Mouse (Mus musculus) liver, embryonic 14.5 days (tissue): ENCODE data around the gene Ccdc177. TPM values are rescaled to one million over a fixed set of nuclear protein-coding genes. Genes with fewer than 3 reads are reported as not detected.
A peak's percentile ranks its signal among the peaks of the same experiment; 100 is the strongest.

Experiments
- ATAC-seq: fragments of 200-750 bp; cut with Nextera tagmentation; 2 replicates; pipeline ENCODE4 v1.8.0; 2017; ENCODE audit warnings: moderate number of reproducible peaks, mild to moderate bottlenecking, moderate library complexity; ENCODE audit not compliant: insufficient read depth
- DNase-seq, 3 experiments: peaks; one replicate each; pipeline ENCODE4 v3.0.0-alpha.2; 2012 to 2013; ENCODE audit warnings: low read depth in 3 of 3, low spot score in 3 of 3
- H3K27ac ChIP-seq: fragments of 300-500 bp; sonication (generic); 2 replicates; pipeline ENCODE4 v1.5.1; 2014; ENCODE audit warnings: moderate library complexity, mild to moderate bottlenecking, control low read depth, inconsistent platforms
- H3K27me3 ChIP-seq: fragments of 300-500 bp; sonication (generic); 2 replicates; pipeline ENCODE4 v1.6.1; 2014; ENCODE audit warnings: mild to moderate bottlenecking, low read length, moderate library complexity; ENCODE audit not compliant: control insufficient read depth, insufficient read depth
- H3K36me3 ChIP-seq: fragments of 300-500 bp; sonication (generic); replicated peaks from 2 replicates; pipeline ENCODE4 v1.6.1; 2014; ENCODE audit warnings: low read depth; ENCODE audit not compliant: control insufficient read depth, insufficient read depth
- H3K4me1 ChIP-seq, 2 experiments: fragments of 200-500 bp in 1 of 2; fragments of 300-500 bp in 1 of 2; sonication (generic) in 1 of 2; replicated peaks; 2 replicates each; pipeline ENCODE4 v1.6.1; 2012 to 2014; ENCODE audit warnings: antibody characterized with exemption in 1 of 2, inconsistent platforms in 1 of 2, low read length in 1 of 2; ENCODE audit not compliant: control insufficient read depth in 2 of 2, insufficient read depth in 2 of 2
- H3K4me2 ChIP-seq: fragments of 300-500 bp; sonication (generic); 2 replicates; pipeline ENCODE4 v1.6.1; 2014; ENCODE audit warnings: low read depth, mild to moderate bottlenecking, control low read depth, moderate library complexity
- H3K4me3 ChIP-seq, 2 experiments: fragments of 200-500 bp in 1 of 2; fragments of 300-500 bp in 1 of 2; sonication (generic) in 1 of 2; 2 replicates each; pipeline ENCODE4 v1.5.1; 2012 to 2014; ENCODE audit warnings: low read depth in 2 of 2, low read length in 2 of 2, mild to moderate bottlenecking in 2 of 2, control low read depth in 1 of 2, inconsistent platforms in 1 of 2, moderate library complexity in 1 of 2; ENCODE audit not compliant: insufficient read depth in 1 of 2
- H3K9ac ChIP-seq: fragments of 300-500 bp; sonication (generic); replicated peaks from 2 replicates; pipeline ENCODE4 v1.6.1; 2014; ENCODE audit warnings: mild to moderate bottlenecking, control low read depth, moderate library complexity
- H3K9me3 ChIP-seq: fragments of 300-500 bp; sonication (generic); 2 replicates; pipeline ENCODE4 v1.6.1; 2016; ENCODE audit warnings: low read length, mixed read lengths; ENCODE audit not compliant: control insufficient read depth
- CTCF ChIP-seq: IDR thresholded peaks from 2 replicates; pipeline ENCODE4 v1.5.1; 2016; ENCODE audit warnings: antibody characterized with exemption, low read depth, control low read depth
- EP300 ChIP-seq: IDR thresholded peaks from 2 replicates; pipeline ENCODE4 v1.6.1; 2016; ENCODE audit warnings: antibody characterized with exemption, low read depth
- WGBS: fragments of 180-500 bp; shearing (Covaris S2); extraction: QIAGEN DNeasy Blood & Tissue Kit; methylation state at CpG from one replicate; pipeline ENCODE4 v1.1.7; 2014; ENCODE audit not compliant: insufficient replicate concordance; 5-methylcytosine and 5-hydroxymethylcytosine counted together
- polyA plus RNA-seq, 2 experiments: library from polyadenylated mRNA; depleted of rRNA in 1 of 2; stranded (reverse) in 1 of 2; unstranded in 1 of 2; fragments of >200 nt; fragmentation: Nextera tagmentation in 1 of 2; extraction: Ambion mirVana in 1 of 2; gene quantifications; 2 replicates each; pipeline versions ENCODE4 v1.2.1 to v1.2.3; 2012 to 2014

Gene Ccdc177
- polyA plus RNA-seq (2012; rRNA removed): 0.01 TPM in 1 of 2 replicates, not detected in the other
- not detected in 2 replicates for polyA plus RNA-seq (2014; fragmentation: Nextera tagmentation; extraction: Ambion mirVana)

GRCm38 (mm10) chr12:80760396-80760801 lies at the start of gene Ccdc177:
TSS of gene Ccdc177 (minus strand) at chr12:80760687.
- no peak within 1 kb of the TSS for H3K27ac ChIP-seq
- ATAC-seq (no peak), DNase-seq (peak; percentile 45 to 55 (median 46))
- WGBS: 1% methylated on average over 24 of the region's 24 CpGs
- no peaks in the 10 kb centered on the region for H3K36me3 ChIP-seq
- 0 out of 4 replicates have a peak, but pooled peaks cover 0 to 3% of the 10 kb centered on the region in 2 experiments for H3K4me1 ChIP-seq
- peak within 1 kb of the TSS; percentile 15; the same call in 1 of the 2 replicates for H3K4me2 ChIP-seq
- H3K9ac ChIP-seq: no peak within 1 kb of the TSS
- no peaks in the 10 kb centered on the region for H3K9me3 ChIP-seq
- no peak for TF ChIP-seq EP300
- peak; percentile 93 for TF ChIP-seq CTCF
- peaks cover 66% of the 10 kb centered on the region for H3K27me3 ChIP-seq
- H3K4me3 ChIP-seq: peak within 1 kb of the TSS in 1 of 2 experiments; percentile 21; a peak in 1 of 4 replicates

GRCm38 (mm10) chr12:80810005-80810404 lies 49.5 kb upstream of the Ccdc177 start:
- ATAC-seq (no peak), DNase-seq (no peak)
- Histone ChIP-seq H3K9me3 (no peaks in the 10 kb centered on the region), H3K4me3 (no peak overlapping the region), H3K27ac (no peak overlapping the region), H3K9ac (no peak overlapping the region), H3K27me3 (no peaks in the 10 kb centered on the region), H3K4me1 (peaks cover 53 to 54% of the 10 kb centered on the region in 2 experiments), H3K36me3 (no peaks in the 10 kb centered on the region; the same call in 1 of the 2 replicates), H3K4me2 (no peak overlapping the region)
- WGBS: 47% methylated on average over 2 of the region's 2 CpGs
- TF ChIP-seq EP300: no peak
- no peak for TF ChIP-seq CTCF

- ATAC-seq (no peak), DNase-seq (no peak)
- Histone ChIP-seq H3K27me3 (no peaks in the 10 kb centered on the region), H3K4me3 (no peak overlapping the region), H3K4me1 (peaks cover 38 to 51% of the 10 kb centered on the region in 2 experiments), H3K36me3 (no peaks in the 10 kb centered on the region; the same call in 1 of the 2 replicates), H3K9me3 (no peaks in the 10 kb centered on the region), H3K9ac (no peak overlapping the region), H3K27ac (no peak overlapping the region), H3K4me2 (no peak overlapping the region)
- no peak for TF ChIP-seq EP300
- TF ChIP-seq CTCF: no peak
- 66% methylated on average over 2 of the region's 2 CpGs for WGBS
These were observed 47.1 kb upstream of the Ccdc177 start for GRCm38 (mm10) chr12:80807451-80808085.

DNA sequence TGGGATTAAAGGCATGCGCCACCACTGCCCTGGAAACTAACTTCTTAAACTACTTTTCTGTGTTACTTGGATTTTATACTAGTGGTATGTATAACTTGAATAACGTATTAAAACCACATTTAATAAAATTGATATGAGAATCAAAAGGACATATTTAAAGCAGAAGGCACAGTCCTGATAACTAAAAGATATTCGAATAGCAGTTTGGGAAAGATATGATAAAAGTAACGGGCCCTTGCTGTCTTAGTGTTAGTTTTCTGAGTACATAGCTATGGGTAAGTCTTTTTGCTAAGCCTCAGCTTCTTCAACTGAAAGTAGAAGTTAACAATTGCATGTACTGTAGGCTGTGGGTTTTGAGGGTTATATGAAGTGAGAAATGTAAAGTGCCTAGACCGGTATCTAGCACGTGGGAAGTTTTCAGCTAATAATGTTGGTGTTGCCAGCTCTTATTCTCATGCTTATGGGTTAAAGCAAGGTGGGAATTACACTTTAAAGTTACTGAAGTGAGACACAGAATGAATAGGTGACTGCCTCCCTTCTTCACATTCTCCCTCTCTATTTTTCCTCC lies 44.5 kb upstream of the Ccdc177 start:
- Histone ChIP-seq H3K4me2 (no peak overlapping the region), H3K4me1 (peaks cover 17 to 30% of the 10 kb centered on the region in 2 experiments), H3K27ac (no peak overlapping the region), H3K9ac (no peak overlapping the region), H3K9me3 (no peaks in the 10 kb centered on the region), H3K36me3 (no peaks in the 10 kb centered on the region; the same call in 1 of the 2 replicates), H3K27me3 (no peaks in the 10 kb centered on the region), H3K4me3 (no peak overlapping the region)
- WGBS: 38% methylated on average over 6 of the region's 6 CpGs
- DNase-seq (no peak), ATAC-seq (no peak)
- TF ChIP-seq EP300 (0 out of 2 replicates have a peak, but pooled peaks have one; percentile 14), CTCF (no peak)

DNA sequence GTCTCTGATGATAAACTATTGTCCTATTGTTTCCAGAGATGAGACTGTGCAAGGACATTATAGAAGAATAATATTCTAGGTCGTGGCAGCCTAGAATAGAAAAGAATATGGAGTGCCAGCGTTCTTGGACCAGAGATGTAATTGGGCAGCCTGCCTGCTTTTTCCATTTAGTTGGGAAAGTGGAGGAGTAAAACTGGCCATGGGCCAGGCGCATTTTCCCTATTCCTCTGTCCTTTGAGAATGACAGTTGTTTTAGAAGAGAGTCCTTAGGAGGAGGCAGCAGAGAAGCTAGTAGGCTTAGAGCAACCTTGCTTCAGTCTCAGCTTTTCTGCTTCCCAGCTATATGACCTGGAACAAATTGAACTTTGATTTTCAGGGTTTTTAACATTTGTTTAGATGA lies 43.4 kb upstream of the Ccdc177 start:
- WGBS: 72% methylated on average over 3 of the region's 3 CpGs
- H3K27ac ChIP-seq: no peak overlapping the region
- no peak overlapping the region for H3K9ac ChIP-seq
- no peaks in the 10 kb centered on the region for H3K9me3 ChIP-seq
- H3K4me1 ChIP-seq: peaks cover 10 to 25% of the 10 kb centered on the region in 2 experiments
- H3K4me3 ChIP-seq: no peak overlapping the region
- no peak for TF ChIP-seq CTCF
- no peak for TF ChIP-seq EP300
- H3K4me2 ChIP-seq: no peak overlapping the region
- H3K27me3 ChIP-seq: no peaks in the 10 kb centered on the region
- DNase-seq (no peak), ATAC-seq (no peak)
- H3K36me3 ChIP-seq: no peaks in the 10 kb centered on the region; the same call in 1 of the 2 replicates
